In genomic region chr1:78866455-78866854, GRCm38 (mm10) we compare ENCODE assay signal across 24 mouse cellular contexts. TPM values are rescaled to one million over a fixed set of nuclear protein-coding genes. Genes with fewer than 3 reads are reported as not detected.
DNase-seq lines count a peak whose midpoint lies in the region; ATAC-seq and TF ChIP-seq lines count a peak whose summit lies in the region.
"Had no signal": no experiment of that assay in that cellular context is flagged by ENCODE, and none has a peak within 500 bp of the region (broad histone marks: within the 10 kb centered on the region; RNA-seq: fewer than 3 reads in every experiment).

No protein-coding gene starts in this region.

- H3K9ac ChIP-seq in forebrain, embryonic 16.5 days (replicated peaks; ENCODE audit: low read depth, low read length) = no peak overlapping the region
- H3K9ac ChIP-seq in forebrain, postnatal 0 days = no peak overlapping the region
- H3K9ac ChIP-seq in forebrain, embryonic 11.5 days (ENCODE audit: low read length) = no peak overlapping the region
- no peak overlapping the region for H3K9ac ChIP-seq in heart, postnatal 0 days (replicated peaks; ENCODE audit: low read depth, low read length)

- 87% methylated on average over 2 of the region's 2 CpGs for whole genome bisulfite sequencing in forebrain, embryonic 16.5 days
- WGBS in forebrain, embryonic 10.5 days = 91% methylated on average over 2 of the region's 2 CpGs
- 78% methylated on average over 2 of the region's 2 CpGs for WGBS in forebrain, postnatal 0 days
- 84% methylated on average over 2 of the region's 2 CpGs for WGBS in forebrain, embryonic 11.5 days
- 79% methylated on average over 2 of the region's 2 CpGs for WGBS in heart, postnatal 0 days

- TF ChIP-seq EP300 in heart, postnatal 0 days (IDR thresholded peaks at IDR 0.05; ENCODE audit: low read depth) = no peak

- H3K36me3 ChIP-seq in forebrain, embryonic 16.5 days (ENCODE audit: control insufficient read depth, insufficient read depth) = no peaks in the 10 kb centered on the region
- H3K36me3 ChIP-seq in forebrain, embryonic 10.5 days (replicated peaks) = no peaks in the 10 kb centered on the region
- no peaks in the 10 kb centered on the region for H3K36me3 ChIP-seq in forebrain, postnatal 0 days (ENCODE audit: insufficient read depth)
- no peaks in the 10 kb centered on the region for H3K36me3 ChIP-seq in forebrain, embryonic 11.5 days (ENCODE audit: control insufficient read depth, insufficient read depth, low read length)
- no peaks in the 10 kb centered on the region for H3K36me3 ChIP-seq in heart, postnatal 0 days (replicated peaks; ENCODE audit: control insufficient read depth, insufficient read depth, low read length)
- H3K36me3 ChIP-seq: G1E had no signal

- no peak for DNase-seq in forebrain, embryonic 10.5 days (ENCODE audit: extremely low spot score, low spot score)
- peak; percentile 33 for DNase-seq in forebrain, postnatal 0 days
- no peak for DNase-seq in forebrain, embryonic 11.5 days (ENCODE audit: low spot score)
- DNase-seq in heart, postnatal 0 days (ENCODE audit: low spot score) = no peak
- DNase-seq in heart, adult 8-10 months (ENCODE audit: low spot score) = no peak
- no peak for DNase-seq in frontal cortex, postnatal 10 days (ENCODE audit: low spot score in 2 of 2)
- DNase-seq: adrenal gland, adult 2 months; adrenal gland, adult 8-10 months; adrenal gland, postnatal 10 days; adrenal gland, postnatal 14 days; adrenal gland, postnatal 25 days; adrenal gland, postnatal 36 days; B cell, adult 2 months; cerebellum, adult 11 months; cerebellum, adult 11-12 months had no signal

- no peak overlapping the region for H3K4me2 ChIP-seq in forebrain, embryonic 16.5 days (ENCODE audit: low read length)
- no peak overlapping the region for H3K4me2 ChIP-seq in forebrain, postnatal 0 days (ENCODE audit: low read depth)
- no peak overlapping the region for H3K4me2 ChIP-seq in forebrain, embryonic 11.5 days (ENCODE audit: low read depth, low read length, severe bottlenecking)
- no peak overlapping the region for H3K4me2 ChIP-seq in heart, postnatal 0 days (ENCODE audit: low read depth, low read length)

- TF ChIP-seq CTCF in forebrain, postnatal 0 days (IDR thresholded peaks at IDR 0.05; ENCODE audit: low read depth) = no peak
- no peak for TF ChIP-seq CTCF in heart, postnatal 0 days (IDR thresholded peaks at IDR 0.05; ENCODE audit: low read depth)
- TF ChIP-seq CTCF in embryonic fibroblast, embryonic 13.5 days (IDR thresholded peaks at IDR 0.05; ENCODE audit: borderline replicate concordance, insufficient read depth, low read length) = no peak

- H3K4me3 ChIP-seq in forebrain, embryonic 16.5 days (replicated peaks; ENCODE audit: low read length) = no peak overlapping the region
- H3K4me3 ChIP-seq in forebrain, embryonic 10.5 days = no peak overlapping the region
- H3K4me3 ChIP-seq in forebrain, postnatal 0 days (ENCODE audit: low read depth, low read length) = no peak overlapping the region
- H3K4me3 ChIP-seq in forebrain, embryonic 11.5 days (ENCODE audit: low read depth, low read length) = no peak overlapping the region
- no peak overlapping the region for H3K4me3 ChIP-seq in heart, postnatal 0 days (ENCODE audit: low read depth, low read length)
- no peak overlapping the region for H3K4me3 ChIP-seq in embryonic fibroblast, embryonic 13.5 days (ENCODE audit: insufficient read depth, low read length)

- H3K27ac ChIP-seq in forebrain, embryonic 16.5 days (ENCODE audit: low read length) = no peak overlapping the region
- no peak overlapping the region for H3K27ac ChIP-seq in forebrain, embryonic 10.5 days
- no peak overlapping the region for H3K27ac ChIP-seq in forebrain, postnatal 0 days (ENCODE audit: low read depth, low read length)
- H3K27ac ChIP-seq in forebrain, embryonic 11.5 days (ENCODE audit: low read depth, low read length) = no peak overlapping the region
- H3K27ac ChIP-seq in heart, postnatal 0 days (ENCODE audit: low read depth) = peak overlapping the region; percentile 22; the same call in 1 of the 2 replicates
- H3K27ac ChIP-seq in embryonic fibroblast, embryonic 13.5 days (ENCODE audit: insufficient read depth, low read length) = peak overlapping the region; percentile 73

- no peak for TF ChIP-seq POLR2A in embryonic fibroblast, embryonic 13.5 days (IDR thresholded peaks at IDR 0.05; ENCODE audit: low read depth, low read length)

- no peaks in the 10 kb centered on the region for H3K9me3 ChIP-seq in forebrain, embryonic 16.5 days (ENCODE audit: control insufficient read depth, low read length)
- H3K9me3 ChIP-seq in forebrain, embryonic 10.5 days = no peaks in the 10 kb centered on the region
- H3K9me3 ChIP-seq in forebrain, postnatal 0 days (ENCODE audit: low read length) = no peaks in the 10 kb centered on the region
- H3K9me3 ChIP-seq in forebrain, embryonic 11.5 days (ENCODE audit: control insufficient read depth, low read length) = no peaks in the 10 kb centered on the region
- no peaks in the 10 kb centered on the region for H3K9me3 ChIP-seq in heart, postnatal 0 days (replicated peaks; ENCODE audit: control insufficient read depth, low read length)
- H3K9me3 ChIP-seq: G1E had no signal

- peak; percentile 18; the same call in 1 of the 2 replicates for ATAC-seq in forebrain, embryonic 16.5 days
- peak; percentile 78 for ATAC-seq in forebrain, postnatal 0 days
- no peak for ATAC-seq in forebrain, embryonic 11.5 days (replicated peaks; ENCODE audit: low FRiP score)
- ATAC-seq in heart, postnatal 0 days (ENCODE audit: insufficient read depth, low read depth) = no peak
- ATAC-seq: activated CD4-positive, CD25-positive, alpha-beta regulatory T cell, adult 4 months; CD4-positive, CD25-positive, alpha-beta regulatory T cell, adult 4 months had no signal

- no peaks in the 10 kb centered on the region for H3K27me3 ChIP-seq in forebrain, embryonic 16.5 days (replicated peaks; ENCODE audit: control insufficient read depth, insufficient read depth, low read length)
- no peaks in the 10 kb centered on the region for H3K27me3 ChIP-seq in forebrain, embryonic 10.5 days (ENCODE audit: poor library complexity, severe bottlenecking)
- no peaks in the 10 kb centered on the region for H3K27me3 ChIP-seq in forebrain, postnatal 0 days (ENCODE audit: insufficient read depth, low read length)
- no peaks in the 10 kb centered on the region; the same call in 1 of the 2 replicates for H3K27me3 ChIP-seq in forebrain, embryonic 11.5 days (ENCODE audit: control insufficient read depth, insufficient read depth, low read length)
- no peaks in the 10 kb centered on the region for H3K27me3 ChIP-seq in heart, postnatal 0 days (ENCODE audit: control insufficient read depth, insufficient read depth, low read length)
- H3K27me3 ChIP-seq: CH12.LX, Patski had no signal

- H3K4me1 ChIP-seq in forebrain, embryonic 16.5 days (replicated peaks; ENCODE audit: control insufficient read depth, insufficient read depth, low read length) = 0 out of 2 replicates have a peak, but pooled peaks cover 3% of the 10 kb centered on the region
- H3K4me1 ChIP-seq in forebrain, embryonic 10.5 days = no peaks in the 10 kb centered on the region
- no peaks in the 10 kb centered on the region for H3K4me1 ChIP-seq in forebrain, postnatal 0 days (ENCODE audit: insufficient read depth)
- no peaks in the 10 kb centered on the region for H3K4me1 ChIP-seq in forebrain, embryonic 11.5 days (replicated peaks; ENCODE audit: control insufficient read depth, insufficient read depth, low read length)
- H3K4me1 ChIP-seq in heart, postnatal 0 days (ENCODE audit: control insufficient read depth, insufficient read depth) = peaks cover 29% of the 10 kb centered on the region
- H3K4me1 ChIP-seq in embryonic fibroblast, embryonic 13.5 days (ENCODE audit: control insufficient read depth, insufficient read depth, low read length) = peaks cover 13% of the 10 kb centered on the region

RNA-seq across cellular contexts. Expression of gene Kcne4, which starts 49.9 kb away (rescaled TPM):
- 1.1 and 2.1 TPM in 2 replicates for polyA plus RNA-seq in forebrain, embryonic 16.5 days (2015; fragmentation: Nextera tagmentation; extraction: Ambion mirVana)
- 0.09 and 0.32 TPM in 2 replicates for polyA plus RNA-seq in forebrain, embryonic 10.5 days (2016; fragmentation: Nextera tagmentation; extraction: Ambion mirVana)
- 0.77 and 2.0 TPM in 2 replicates for total RNA-seq in forebrain, postnatal 0 days (2014; rRNA removed)
- 1.9 and 3.0 TPM in 2 replicates for polyA plus RNA-seq in forebrain, postnatal 0 days (2015; fragmentation: Nextera tagmentation; extraction: Ambion mirVana)
- polyA plus RNA-seq in forebrain, embryonic 11.5 days (2014; fragmentation: Nextera tagmentation; extraction: Ambion mirVana) = 0.52 and 0.75 TPM in 2 replicates
- 0.46 and 3.9 TPM in 2 replicates for total RNA-seq in heart, postnatal 0 days (2014; rRNA removed; ENCODE audit: low replicate concordance)
- 3.0 and 3.5 TPM in 2 replicates for polyA plus RNA-seq in heart, postnatal 0 days (2015; fragmentation: Nextera tagmentation; extraction: Ambion mirVana)
- 1 to 10 TPM; 1.1 to 1.9 (median 1.9) TPM for total RNA-seq in heart, adult 8-10 months (2022)
- 4.8 and 11.2 TPM in 2 replicates for polyA plus RNA-seq in embryonic fibroblast, embryonic 13.5 days (2011; ENCODE audit: insufficient read length, low read depth, missing spikeins)
- total RNA-seq: CH12.LX, ES-E14, MEL had no signal
- polyA plus RNA-seq: activated CD4-positive, CD25-positive, alpha-beta regulatory T cell, adult 4 months; CD4-positive, CD25-positive, alpha-beta regulatory T cell, adult 4 months; G1E had no signal

Comparison
In these comparisons a context has a peak if more than half of its experiments do, and no peak if none do; other contexts are left out.
1. ATAC-seq: peak in forebrain, embryonic 16.5 days (single experiment) and forebrain, postnatal 0 days (single experiment); none in forebrain, embryonic 11.5 days (single experiment) and heart, postnatal 0 days (single experiment).
2. H3K27ac ChIP-seq: peak in heart, postnatal 0 days (single experiment) and embryonic fibroblast, embryonic 13.5 days (single experiment); none in forebrain, embryonic 16.5 days (single experiment), forebrain, embryonic 10.5 days (single experiment), forebrain, postnatal 0 days (single experiment) and forebrain, embryonic 11.5 days (single experiment).